Mouse (Mus musculus) cerebellum, adult 2 months (tissue): ENCODE measurements around the gene Abca7. TPM values are rescaled to one million over a fixed set of nuclear protein-coding genes. Genes with fewer than 3 reads are reported as not detected.

Experiments used
- DNase-seq, 2 experiments: peaks; one replicate each; pipeline ENCODE4 v3.0.0; 2021
- H3K27ac ChIP-seq: fragments of 200-500 bp; 2 replicates; pipeline ENCODE4 v1.5.1; 2012; ENCODE audit warnings: low read length, control low read depth, inconsistent platforms; ENCODE audit not compliant: insufficient read depth
- H3K27me3 ChIP-seq: fragments of 200-500 bp; 2 replicates; pipeline ENCODE4 v1.6.1; 2012; ENCODE audit warnings: inconsistent platforms, mild to moderate bottlenecking, low read length, moderate library complexity; ENCODE audit not compliant: control insufficient read depth, insufficient read depth
- H3K4me1 ChIP-seq: fragments of 200-500 bp; 2 replicates; pipeline ENCODE4 v1.6.1; 2011; ENCODE audit warnings: low read length; ENCODE audit not compliant: control insufficient read depth, insufficient read depth
- H3K4me3 ChIP-seq: fragments of 200-500 bp; replicated peaks from 2 replicates; pipeline ENCODE3; 2011; ENCODE audit warnings: mild to moderate bottlenecking, low read depth, low read length, control low read depth; ENCODE audit not compliant: insufficient read depth
- CTCF ChIP-seq: fragments of 200-500 bp; IDR thresholded peaks from 2 replicates; pipeline ENCODE4 v1.5.1; 2011; ENCODE audit warnings: low read depth, mild to moderate bottlenecking, control low read depth, low read length, moderate library complexity, borderline replicate concordance; ENCODE audit not compliant: insufficient read depth
- POLR2A ChIP-seq: fragments of 200-500 bp; IDR thresholded peaks from 2 replicates; pipeline ENCODE4 v1.6.1; 2011; ENCODE audit warnings: low read length, control low read depth, borderline replicate concordance; ENCODE audit not compliant: insufficient read depth
- WGBS: fragments of 180-500 bp; shearing (Covaris S2); methylation state at CpG from one replicate; pipeline ENCODE4 v1.1.7; 2018; 5-methylcytosine and 5-hydroxymethylcytosine counted together
- polyA plus RNA-seq: library from polyadenylated mRNA; depleted of rRNA; stranded (reverse); fragments of >200 nt; gene quantifications from 2 replicates; pipeline ENCODE4 v1.2.3, GENCODE M21; 2012

The Abca7 gene
- polyA plus RNA-seq, 1 experiment = 31.1 TPM

- Histone ChIP-seq H3K27ac (no peak overlapping the region), H3K27me3 (no peaks in the 10 kb centered on the region), H3K4me3 (no peak overlapping the region), H3K4me1 (no peaks in the 10 kb centered on the region)
- TF ChIP-seq POLR2A = no peak
- no peak for TF ChIP-seq CTCF
- no peak for DNase-seq
- WGBS = 26% methylated on average over 5 of the region's 5 CpGs
Observed at GRCm38 (mm10) chr10:80048396-80048795, 52.1 kb downstream of the Abca7 start.

- no peaks in the 10 kb centered on the region for H3K4me1 ChIP-seq
- DNase-seq = no peak
- TF ChIP-seq POLR2A = no peak
- no peak for TF ChIP-seq CTCF
- 62% methylated on average over 3 of the region's 3 CpGs for WGBS
- H3K27me3 ChIP-seq = no peaks in the 10 kb centered on the region
- H3K27ac ChIP-seq = no peak overlapping the region
- no peak overlapping the region for H3K4me3 ChIP-seq
Observed at GRCm38 (mm10) chr10:80048834-80049233, 52.5 kb downstream of the Abca7 start.

- WGBS = 53% methylated on average over 6 of the region's 6 CpGs
- H3K4me3 ChIP-seq = no peak overlapping the region
- TF ChIP-seq CTCF (no peak), POLR2A (no peak)
- H3K27me3 ChIP-seq = no peaks in the 10 kb centered on the region
- DNase-seq = no peak
- H3K27ac ChIP-seq = no peak overlapping the region
- H3K4me1 ChIP-seq = peaks cover 1% of the 10 kb centered on the region; the same call in 1 of the 2 replicates
Observed at GRCm38 (mm10) chr10:80050244-80050643, 54.0 kb downstream of the Abca7 start.

GRCm38 (mm10) chr10:80050885-80051617 lies 54.8 kb downstream of the Abca7 start:
- Histone ChIP-seq H3K4me3 (no peak overlapping the region), H3K27ac (no peak overlapping the region), H3K4me1 (peaks cover 8% of the 10 kb centered on the region; the same call in 1 of the 2 replicates), H3K27me3 (no peaks in the 10 kb centered on the region)
- TF ChIP-seq POLR2A = no peak
- TF ChIP-seq CTCF = no peak
- DNase-seq = no peak
- 53% methylated on average over 15 of the region's 15 CpGs for WGBS

- no peak for DNase-seq
- TF ChIP-seq POLR2A (no peak), CTCF (no peak)
- Histone ChIP-seq H3K27me3 (no peaks in the 10 kb centered on the region), H3K4me1 (peaks cover 8% of the 10 kb centered on the region; the same call in 1 of the 2 replicates), H3K27ac (no peak overlapping the region), H3K4me3 (no peak overlapping the region)
- 61% methylated on average over 14 of the region's 14 CpGs for WGBS
Observed at GRCm38 (mm10) chr10:80051618-80052373, 55.5 kb downstream of the Abca7 start.

GRCm38 (mm10) chr10:80052374-80052764 lies 56.1 kb downstream of the Abca7 start:
- 87% methylated on average over 5 of the region's 5 CpGs for WGBS
- Histone ChIP-seq H3K27ac (no peak overlapping the region), H3K27me3 (no peaks in the 10 kb centered on the region), H3K4me3 (no peak overlapping the region), H3K4me1 (peaks cover 11% of the 10 kb centered on the region; the same call in 1 of the 2 replicates)
- TF ChIP-seq CTCF = no peak
- no peak for TF ChIP-seq POLR2A
- DNase-seq = no peak

- under 1% methylated on average over 47 of the region's 47 CpGs for WGBS
- TF ChIP-seq CTCF (no peak), POLR2A (peak; percentile 98)
- H3K27me3 ChIP-seq = no peaks in the 10 kb centered on the region
Observed at GRCm38 (mm10) chr10:80053259-80053780, 57.0 kb downstream of the Abca7 start.

More at GRCm38 (mm10) chr10:80053259-80053780, 57.0 kb downstream of the Abca7 start:
- DNase-seq = peak; percentile 100
- peak overlapping the region; percentile 86 for H3K27ac ChIP-seq
- peaks cover 16% of the 10 kb centered on the region; the same call in 1 of the 2 replicates for H3K4me1 ChIP-seq
- H3K4me3 ChIP-seq = peak overlapping the region; percentile 96
